Mouse (Mus musculus): ENCODE data around the gene Cfap46. TPM values are rescaled to one million over a fixed set of nuclear protein-coding genes. Genes with fewer than 3 reads are reported as not detected.
A peak's percentile ranks its signal among the peaks of the same experiment; 100 is the strongest.

The Cfap46 gene
- 1 to 10 TPM in 2 of 4 experiments, under 1 TPM in 2; 0.52 to 1.6 (median 0.99) TPM for total RNA-seq (2022)

DNA sequence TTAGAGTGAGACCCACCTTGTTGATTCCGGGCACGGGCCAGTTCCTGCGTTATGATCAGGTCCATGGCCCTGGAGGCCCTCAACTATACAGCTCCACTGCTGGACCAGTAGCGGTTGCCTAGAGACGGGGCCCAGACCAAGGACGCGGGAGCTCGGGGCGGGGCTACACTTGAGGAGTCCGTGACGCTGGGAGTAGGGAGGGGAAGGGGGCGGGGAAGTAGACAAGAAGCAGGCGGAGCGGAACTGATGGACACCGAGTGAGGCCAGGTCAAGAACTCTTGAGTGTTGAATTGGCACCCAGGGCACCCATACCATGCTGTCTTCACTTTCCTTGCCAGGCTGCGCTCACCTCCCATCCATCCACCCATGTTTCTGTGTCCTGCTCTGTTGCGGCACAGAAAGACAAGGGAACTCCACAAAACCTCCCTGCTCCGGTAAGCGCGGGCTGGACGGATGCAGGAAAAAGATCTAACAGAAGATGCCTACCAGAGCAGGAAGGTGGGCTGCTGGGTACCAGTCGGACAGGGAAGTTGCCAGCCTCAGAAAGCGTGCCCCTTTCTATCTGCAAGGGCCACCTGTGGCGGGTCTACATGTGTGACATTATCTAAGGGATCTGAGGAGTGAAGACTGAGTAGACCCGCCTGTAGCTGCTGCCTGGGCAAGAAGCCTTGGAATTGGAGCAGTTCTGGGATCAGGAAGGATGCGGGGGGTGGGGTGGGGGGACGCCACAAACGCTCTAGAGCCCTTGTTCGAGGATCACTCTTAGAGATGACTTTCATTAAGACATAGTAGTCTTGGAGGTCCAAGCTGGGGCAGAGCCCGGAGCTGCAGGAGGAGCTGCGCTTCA lies at the start of gene Cfap46:
Cfap46 (minus strand) TSS at position 112 of the 847 bp plus-strand sequence.
- peak; percentile 90 for DNase-seq

DNA sequence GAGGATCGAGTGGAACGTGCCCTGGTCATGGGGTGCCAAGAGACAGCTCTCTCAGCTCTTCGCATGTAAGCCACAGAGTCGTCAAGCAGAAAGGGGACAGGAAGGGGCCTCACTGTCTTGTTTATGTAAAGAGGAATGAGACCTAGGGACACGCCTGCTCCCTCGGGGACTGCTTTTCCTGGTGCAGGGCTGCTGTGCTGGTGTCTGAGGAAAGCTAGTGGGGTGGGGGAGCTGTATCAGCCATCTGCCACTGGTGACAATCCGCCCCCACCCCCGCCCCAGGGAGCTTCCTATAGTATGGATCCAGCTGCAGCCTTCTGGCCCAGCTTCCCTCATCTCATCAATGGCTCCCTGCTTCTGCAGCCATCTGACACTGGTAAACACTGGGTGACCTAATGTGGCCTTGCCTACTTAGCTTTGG lies 47.7 kb upstream of the Cfap46 start:
- no peak for DNase-seq

DNA sequence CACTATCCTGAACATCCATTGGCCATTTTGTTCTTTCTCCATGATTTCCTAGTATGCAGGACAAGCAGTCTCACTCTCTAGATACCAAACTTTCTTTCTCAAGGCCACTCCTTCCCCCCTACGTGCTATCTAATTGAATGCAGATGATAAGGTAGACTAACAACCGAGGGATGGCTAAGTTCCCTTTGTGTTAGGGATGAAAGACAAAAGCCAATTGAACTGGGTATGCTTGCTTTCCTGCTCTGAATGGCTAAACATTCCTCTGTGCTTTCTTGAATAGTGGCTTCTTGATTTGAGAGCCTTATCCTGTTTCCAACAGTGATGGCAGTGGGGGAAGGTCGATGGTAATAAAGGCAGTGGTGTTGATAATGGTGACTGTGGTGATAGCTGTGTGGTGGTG lies 43.5 kb upstream of the Cfap46 start:
- DNase-seq: no peak

DNA sequence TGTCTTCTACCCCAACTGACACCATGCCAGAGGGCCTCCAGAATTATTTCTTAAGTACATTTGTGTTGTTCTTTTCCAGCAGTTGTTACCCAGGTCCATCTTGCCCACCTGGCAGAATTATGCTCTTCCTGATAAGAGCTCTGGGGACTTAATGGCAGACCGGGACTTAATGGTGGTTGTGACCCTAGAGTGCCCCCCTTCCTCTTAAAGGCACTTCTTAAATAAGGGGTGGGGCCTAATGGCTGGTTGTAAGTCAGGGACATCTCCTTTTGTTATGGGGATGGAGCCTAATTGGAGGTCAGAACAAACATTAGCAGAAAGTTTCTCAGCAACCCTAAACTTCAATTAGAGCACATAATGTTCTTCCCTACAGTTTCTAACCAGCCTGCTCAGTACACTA lies 42.0 kb upstream of the Cfap46 start:
- no peak for DNase-seq

DNA sequence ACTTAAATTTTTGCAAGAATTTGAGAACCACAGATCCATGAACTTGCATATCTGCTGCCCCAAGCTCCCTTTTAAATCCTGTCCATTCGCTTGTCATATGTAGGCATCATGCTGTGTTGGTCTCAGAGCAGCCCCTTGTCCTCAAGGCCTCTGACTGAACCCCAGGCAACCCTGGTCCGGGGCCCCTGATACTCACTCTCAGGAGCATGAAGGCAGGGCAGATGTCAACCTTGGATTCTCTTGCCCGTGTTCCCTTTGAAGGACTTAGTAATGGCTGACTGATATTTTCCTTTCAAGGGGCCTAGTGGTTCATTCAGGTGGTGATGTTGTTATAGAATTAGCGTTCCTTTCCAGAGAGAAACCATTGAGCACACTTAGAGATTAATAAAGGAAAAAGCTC lies 40.4 kb upstream of the Cfap46 start:
- DNase-seq: no peak

DNA sequence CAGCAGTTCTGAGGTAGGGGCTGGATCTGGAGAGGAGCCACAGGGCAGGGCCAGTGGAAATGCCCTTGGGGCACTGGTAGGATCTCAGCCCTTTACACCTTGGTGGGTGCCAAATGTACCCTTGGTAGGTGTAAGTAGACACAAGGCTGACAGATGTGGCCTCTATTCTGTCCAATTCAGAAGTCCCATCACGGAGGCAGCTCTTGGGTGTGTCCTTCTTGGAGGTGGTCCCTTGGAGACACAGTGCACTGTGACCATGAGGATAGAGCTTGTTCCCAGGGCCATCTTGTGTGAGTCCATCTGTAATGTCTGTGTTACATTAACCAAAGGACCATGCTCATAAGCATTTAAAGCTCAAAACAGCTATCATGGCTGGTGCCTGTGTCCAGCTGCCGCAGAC lies 37.6 kb upstream of the Cfap46 start:
- DNase-seq: no peak

DNA sequence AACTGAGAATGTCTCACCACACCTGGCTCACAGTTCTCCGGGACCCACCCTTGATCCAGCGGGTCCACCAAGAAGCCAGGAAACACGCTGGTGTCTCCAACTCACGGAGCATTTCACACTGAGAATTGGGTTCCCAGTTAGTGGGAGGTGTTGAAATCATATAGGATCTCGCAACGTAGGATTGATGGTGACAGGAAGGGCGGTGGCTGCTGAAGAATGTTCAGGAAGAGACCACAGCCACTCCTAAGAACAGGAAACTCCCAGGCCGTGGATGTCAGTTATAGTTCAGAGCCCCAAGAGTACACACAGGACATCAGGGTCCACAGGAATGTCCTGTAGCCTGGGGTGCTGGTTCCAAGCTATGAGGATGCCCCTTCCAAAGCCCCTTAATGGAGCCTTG lies 34.2 kb upstream of the Cfap46 start:
- no peak for DNase-seq

DNA sequence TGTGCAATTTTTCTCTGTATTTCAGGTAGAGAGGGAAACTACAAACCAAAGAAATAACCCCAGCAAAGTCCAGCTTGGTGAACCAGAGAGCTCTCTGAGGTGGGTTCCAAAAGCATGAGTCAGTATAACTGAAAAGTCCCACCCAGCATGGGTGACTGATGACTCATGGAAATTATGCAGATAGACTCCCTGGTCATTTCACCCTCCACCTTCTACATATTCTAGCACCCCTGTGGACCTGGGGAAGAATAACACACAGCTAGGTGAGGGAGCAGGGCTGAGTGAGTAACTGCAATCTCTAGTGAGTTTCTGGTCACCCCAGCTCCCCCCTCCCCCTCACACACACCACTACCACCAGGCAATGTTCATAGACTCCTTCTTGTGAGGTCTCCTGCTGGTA lies 28.2 kb upstream of the Cfap46 start:
- no peak for DNase-seq

DNA sequence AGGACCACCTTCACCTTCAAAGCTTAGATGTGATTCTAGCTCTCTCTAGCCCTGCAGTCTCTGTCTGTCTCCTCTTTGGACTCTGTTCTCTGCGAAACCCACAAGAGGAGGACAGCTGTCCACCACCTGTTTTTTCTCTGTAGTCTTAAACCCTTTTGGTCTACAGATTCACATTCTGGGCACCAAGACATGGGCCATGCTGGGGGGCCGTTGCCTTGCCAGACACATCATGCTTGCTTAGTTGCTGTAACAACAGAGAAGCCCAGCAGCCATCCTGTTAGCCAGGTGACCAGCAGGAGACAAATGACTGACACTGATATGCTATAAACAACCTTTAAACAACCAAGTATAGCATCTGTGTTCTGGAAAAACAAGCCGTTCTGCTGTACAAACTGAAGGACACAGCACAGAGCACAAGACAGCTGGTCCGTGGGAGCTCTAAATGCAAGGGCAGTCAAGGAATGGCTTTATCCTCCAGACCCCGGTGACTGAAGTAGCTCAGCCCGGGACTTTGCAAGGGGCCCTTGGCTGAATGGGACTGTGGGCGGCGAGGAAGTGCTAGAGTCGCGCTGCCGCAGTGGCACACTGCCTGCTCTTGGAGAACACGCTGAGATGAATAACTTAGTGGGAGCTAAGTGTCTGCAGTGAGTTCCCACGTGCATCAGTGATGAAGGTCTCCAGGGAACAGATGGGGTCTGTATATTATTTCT lies 22.9 kb upstream of the Cfap46 start:
- no peak for DNase-seq

DNA sequence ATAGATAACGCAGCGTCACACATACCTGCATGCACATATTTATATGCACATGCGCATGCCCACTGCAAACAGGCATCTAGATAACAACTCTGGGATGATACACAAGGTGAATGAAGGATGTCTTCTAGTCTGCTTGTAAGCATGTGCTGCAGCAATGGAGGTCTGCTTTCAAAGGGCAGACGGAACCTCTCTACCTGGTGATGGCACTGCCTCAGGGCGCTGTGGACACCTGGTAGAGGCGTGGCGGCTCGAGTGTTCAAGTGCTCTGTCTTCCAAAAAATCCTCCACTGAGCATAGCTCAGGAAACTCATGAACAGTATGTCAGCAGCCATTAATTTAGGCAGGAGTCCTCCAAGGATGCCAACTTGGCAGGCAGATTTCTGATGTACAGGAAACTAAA lies 22.2 kb upstream of the Cfap46 start:
- DNase-seq: no peak

DNA sequence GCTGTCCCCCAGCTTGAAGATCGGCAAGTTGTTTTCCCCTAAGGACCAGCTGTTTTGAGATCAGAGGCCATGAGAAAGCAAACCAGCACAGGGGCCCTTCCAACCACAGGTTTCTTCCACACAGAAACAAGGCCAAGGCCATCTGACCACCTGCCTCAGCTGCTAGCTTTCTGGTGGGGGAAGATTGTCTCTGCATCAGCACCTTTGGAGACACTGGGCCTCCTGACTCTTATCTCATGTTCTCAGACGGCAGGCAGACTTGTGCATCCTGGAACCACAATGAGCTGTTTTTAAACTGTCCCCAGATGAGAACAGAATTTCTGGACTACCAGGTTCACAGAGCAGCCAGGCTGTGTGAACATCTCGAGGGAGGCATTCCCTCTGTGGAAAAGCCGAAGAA lies 21.5 kb upstream of the Cfap46 start:
- DNase-seq: no peak

DNA sequence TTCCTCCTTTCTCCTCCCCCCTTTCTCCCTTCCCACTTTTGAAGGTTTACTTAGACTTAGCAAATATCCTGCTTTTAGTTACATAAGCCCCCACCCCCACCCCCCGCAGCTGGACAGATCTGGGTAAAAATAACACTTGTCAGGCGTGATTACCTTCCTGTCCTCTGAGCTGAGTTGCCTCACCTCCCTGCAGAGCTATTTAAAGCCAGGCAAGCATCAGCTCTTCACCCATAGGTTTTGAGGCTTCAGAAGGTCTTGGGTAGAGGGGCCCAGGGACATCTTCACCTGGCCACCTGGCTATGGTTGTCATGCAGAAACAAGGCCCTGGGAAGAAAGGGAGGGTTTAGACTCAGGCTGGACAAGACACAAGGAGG lies 20.2 kb upstream of the Cfap46 start:
- no peak for DNase-seq

DNA sequence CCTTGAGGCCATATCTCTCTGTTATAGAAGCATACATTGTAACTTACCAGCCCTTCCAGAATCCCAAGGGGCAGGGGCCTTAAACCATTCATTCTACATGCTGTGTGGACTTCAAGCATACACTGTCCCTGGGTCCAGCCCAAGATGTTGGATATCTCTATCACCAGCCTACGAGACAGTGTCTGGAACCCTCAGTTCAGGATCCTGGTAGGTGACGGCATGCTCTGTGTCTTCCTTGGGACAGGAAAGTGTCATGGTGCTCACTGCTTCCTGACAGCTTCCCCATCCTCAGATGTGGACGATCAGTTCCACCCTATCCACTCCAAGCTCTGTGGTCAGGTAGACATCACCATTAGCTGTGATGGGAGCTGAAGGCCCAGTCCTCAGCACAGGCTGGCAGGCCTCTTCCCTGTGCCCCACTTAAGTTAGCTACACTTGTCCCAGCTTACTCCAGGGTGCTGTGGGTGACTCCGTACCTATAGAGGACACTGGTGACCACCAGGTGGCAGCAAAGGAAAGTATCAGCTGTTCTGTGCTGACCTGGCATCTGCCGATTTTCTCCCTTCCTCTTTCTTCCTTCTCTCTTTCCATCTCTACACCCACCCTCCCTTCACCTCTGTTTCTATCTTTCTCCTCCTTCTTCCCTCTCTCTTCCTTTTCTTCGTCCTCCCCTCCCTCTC lies 19.7 kb upstream of the Cfap46 start:
- peak; percentile 23 for DNase-seq

DNA sequence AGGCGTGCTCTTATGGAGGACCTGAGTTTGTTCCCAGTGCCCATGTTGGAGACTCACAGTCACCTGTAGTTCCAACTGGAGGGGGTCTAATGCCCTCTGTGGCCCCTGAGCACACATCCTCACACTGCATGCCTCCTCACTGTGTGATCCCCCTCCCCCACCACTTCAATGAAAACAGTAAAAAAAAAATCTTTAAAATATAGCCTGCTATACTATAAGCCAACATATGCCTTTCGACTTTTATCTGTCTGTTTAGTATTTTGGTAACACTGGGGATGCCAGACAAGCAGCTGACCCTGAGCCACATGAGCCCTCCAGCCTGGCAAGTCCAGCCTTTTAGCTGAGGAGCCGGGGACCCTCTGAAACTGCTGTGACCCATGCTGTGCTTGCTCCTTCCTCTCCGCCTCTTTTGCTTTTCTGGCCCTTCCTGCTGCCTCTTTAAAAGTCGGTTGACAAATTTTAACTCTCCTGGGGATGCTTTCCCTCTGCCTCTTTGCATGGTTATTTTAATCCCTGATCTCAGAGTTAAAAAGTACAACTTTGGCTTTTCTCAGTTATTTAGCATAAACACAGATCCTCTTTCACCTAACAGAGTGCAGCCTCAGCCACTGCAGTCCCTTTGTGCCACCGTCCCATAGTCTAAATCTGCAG lies 18.2 kb upstream of the Cfap46 start:
- DNase-seq: no peak

DNA sequence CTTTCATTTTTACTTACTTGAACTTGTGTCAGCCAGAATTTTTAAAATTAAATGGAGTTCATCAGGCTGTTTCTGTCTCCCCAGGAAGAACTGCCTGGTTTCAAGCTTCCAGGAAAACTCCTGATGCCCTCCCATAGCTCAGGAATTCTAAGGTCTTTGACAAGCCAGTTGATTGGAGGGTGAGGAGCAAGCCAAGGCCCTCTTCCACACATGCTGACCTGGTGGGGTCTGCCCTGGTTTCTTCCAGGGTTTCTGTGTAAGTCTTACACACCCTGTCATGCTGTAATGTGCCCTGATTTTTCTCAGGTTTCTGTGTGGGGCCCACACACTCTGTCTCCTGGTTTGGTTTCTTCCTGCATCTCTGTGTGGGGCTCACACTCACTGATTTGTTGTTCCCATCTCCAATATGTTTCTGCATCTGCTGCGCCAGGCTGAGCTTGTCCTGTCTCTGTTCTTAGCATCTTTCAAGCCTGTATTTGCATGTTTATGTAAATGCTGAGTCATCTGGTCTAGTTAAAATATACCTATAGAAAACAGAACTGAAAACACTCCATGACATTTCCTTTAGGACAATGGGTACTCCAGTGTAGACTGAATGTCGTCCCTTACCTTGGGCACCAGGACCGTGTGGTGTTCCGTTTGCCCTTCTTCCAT lies 9.2 kb upstream of the Cfap46 start:
- no peak for DNase-seq

DNA sequence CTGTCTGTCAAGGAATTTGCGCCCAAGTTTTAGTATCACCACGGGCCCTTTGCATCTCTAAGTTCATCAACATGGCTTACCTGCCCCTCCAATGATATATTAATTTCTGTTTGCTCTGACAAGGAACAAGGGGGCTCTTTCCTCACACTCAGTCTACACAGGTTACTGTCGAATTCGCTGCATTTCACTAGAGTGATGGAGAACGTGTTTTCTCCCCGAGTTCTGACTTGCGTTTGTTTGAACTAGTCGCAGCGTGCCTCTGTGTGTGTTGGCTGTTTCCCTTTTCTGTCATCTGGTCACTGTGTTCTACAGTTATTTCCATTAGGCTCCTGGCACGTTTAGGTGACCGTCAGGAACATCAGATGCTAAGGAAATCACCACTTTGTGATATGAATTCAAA lies 8.6 kb upstream of the Cfap46 start:
- DNase-seq: no peak

DNA sequence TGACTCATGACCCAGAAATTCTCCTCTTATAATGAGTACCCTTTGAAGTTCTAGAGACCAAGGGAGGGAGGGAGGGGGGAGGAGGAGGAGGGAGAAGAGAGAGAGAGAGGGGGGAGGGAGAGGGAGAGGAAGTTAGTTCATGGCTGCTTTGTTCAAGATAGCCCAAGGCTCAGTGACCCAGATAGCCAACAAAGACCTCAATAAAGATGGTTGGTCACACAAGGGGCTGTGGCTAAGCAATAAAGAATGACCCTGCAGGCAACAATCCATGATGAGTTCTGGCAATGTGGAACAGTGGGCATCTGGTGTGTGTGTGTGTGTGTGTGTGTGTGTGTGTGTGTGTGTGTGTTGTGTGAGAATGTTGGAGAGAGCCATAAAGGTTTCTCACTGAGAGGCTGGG lies 1.7 kb upstream of the Cfap46 start:
- no peak for DNase-seq

DNA sequence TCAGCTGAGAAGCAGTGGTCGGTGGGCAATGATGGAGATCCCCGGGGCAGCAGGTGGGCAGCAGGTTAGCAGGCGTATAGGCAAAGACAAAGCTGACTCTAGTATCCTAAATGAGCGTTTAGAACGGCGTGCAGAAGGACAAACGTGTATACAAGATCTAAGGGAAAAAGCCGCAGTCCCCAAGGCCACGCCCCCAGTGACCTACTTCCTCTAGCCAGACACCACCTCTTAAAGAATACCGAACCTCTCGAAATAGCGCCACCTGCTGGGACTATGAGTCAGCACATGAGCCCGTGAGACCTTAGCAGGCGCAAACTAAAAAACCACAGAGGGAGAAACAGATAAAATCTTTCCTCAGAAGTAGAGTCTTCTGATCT lies 924 bp upstream of the Cfap46 start:
- peak; percentile 87 for DNase-seq

DNA sequence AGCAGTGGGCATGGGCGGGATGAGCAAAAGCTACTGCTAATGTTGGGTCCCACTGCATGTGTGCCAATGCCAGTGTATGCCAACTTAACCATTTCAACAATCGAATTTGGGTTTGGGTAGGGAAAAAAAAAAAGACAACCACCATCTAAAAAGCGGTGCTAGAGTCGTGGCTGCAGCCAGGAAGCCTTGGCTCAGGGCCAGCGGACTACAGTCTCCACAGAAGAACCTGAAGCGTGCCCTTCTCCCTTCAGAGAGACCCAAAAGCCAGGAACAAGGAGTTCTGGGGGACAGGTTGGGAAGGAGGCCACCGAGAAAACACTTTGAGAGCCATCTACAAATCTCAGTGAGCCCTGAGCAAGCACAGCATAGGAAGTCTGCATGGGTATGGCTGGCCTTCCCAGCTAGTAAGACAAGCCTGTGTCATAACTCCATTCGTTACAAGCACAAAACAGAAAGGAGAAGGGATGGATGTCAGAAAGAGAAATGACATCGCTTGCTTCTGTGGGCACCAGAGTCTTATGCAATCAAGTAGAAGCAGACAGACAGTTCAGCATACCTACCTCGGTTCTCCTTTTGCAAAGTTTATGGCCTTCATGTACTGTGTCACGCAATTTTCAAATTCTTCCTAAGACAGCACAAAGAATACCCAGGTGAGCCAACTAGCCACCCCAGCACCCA lies 1.6 kb downstream of the Cfap46 start:
- DNase-seq: no peak

DNA sequence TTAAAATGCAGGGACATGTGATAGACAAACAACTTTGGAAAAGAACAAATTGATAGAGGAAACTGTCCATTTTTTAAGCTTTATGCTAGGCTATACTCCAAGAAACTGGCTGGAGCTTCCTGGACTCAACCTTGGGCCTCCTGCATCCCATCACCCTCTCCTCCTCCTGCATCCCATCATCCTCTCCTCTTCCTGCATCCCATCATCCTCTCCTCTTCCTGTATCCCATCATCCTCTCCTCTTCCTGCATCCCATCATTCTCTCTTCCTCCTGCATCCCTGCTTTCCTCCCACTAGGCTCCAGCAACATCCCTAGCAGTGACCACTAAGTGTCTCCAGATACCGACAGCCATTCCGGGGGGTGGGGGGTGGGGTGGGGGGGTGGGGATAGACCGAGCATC lies 7.2 kb downstream of the Cfap46 start:
- no peak for DNase-seq

DNA sequence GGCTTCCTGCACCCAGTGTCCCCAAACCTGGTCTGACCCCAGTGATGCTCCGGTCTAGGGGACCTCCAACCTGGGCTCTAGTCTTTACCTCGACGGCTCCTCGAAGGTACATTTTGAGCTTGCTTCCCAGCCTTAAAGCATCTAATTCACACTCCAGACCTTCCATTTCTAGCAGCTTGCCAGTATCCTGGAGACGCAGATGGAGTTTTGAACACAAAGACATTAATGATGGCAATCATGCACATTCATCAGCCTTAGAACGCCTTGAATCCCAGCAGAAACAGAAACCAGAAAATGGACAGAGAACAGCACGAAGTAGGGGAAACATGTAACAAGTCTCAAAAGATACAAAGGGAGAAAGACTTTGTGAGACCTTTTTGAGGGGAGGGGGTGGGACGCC lies 16.7 kb downstream of the Cfap46 start:
- DNase-seq: no peak

DNA sequence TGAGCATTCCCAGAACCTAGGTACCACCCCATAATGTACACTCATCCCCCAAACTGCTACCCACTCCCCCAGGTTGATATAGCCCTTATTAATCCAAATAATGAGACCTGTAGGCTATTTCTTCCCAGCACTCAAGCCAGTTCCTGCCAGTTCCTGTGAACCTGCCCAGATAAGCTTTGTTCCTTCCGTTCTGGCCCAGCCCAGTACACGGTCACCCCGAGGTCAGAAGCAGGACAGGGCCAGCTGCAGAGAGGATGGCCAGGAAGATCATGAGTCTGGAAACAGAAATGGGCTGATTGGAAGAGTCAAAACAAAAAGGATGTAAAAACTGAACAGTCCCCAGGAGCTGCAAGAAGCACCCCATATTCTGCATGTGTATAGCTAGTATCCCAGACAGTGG lies 20.3 kb downstream of the Cfap46 start:
- DNase-seq: no peak

Data from adrenal gland, adult 8-10 months (tissue).